Mouse (Mus musculus) thymus, postnatal 4 days (tissue): ENCODE data around the gene Gm10058.
"Not testable (repeated sequence)": the region's sequence is repeated elsewhere in the genome, so short reads cannot be mapped to it uniquely, and the experiment has no call there.

Experiments used
- DNase-seq: peaks from one replicate; pipeline ENCODE4 v3.0.0; 2021

Gene Gm10058

GRCm38 (mm10) chrX:27946785-27947184, at the start of gene Gm10058:
TSS of gene Gm10058 (minus strand) at chrX:27946885.
- DNase-seq, result not testable (repeated sequence)
